Mouse (Mus musculus) cerebral cortex, adult 2 months (tissue): ENCODE data around the gene Trio.

Experiments
- WGBS: fragments of 180-500 bp; shearing (Covaris S2); methylation state at CpG from one replicate; pipeline ENCODE4 v1.1.7; 2018; 5-methylcytosine and 5-hydroxymethylcytosine counted together

Trio gene

GRCm38 (mm10) chr15:27840125-27840524 lies 185.5 kb downstream of the Trio start:
- WGBS = 71% methylated on average over 6 of the region's 6 CpGs

- 38% methylated on average over 6 of the region's 6 CpGs for WGBS
These were observed 194.0 kb downstream of the Trio start for GRCm38 (mm10) chr15:27831646-27832045.

GRCm38 (mm10) chr15:27827871-27828270 lies 197.8 kb downstream of the Trio start:
- 79% methylated on average over 3 of the region's 3 CpGs for WGBS

DNA sequence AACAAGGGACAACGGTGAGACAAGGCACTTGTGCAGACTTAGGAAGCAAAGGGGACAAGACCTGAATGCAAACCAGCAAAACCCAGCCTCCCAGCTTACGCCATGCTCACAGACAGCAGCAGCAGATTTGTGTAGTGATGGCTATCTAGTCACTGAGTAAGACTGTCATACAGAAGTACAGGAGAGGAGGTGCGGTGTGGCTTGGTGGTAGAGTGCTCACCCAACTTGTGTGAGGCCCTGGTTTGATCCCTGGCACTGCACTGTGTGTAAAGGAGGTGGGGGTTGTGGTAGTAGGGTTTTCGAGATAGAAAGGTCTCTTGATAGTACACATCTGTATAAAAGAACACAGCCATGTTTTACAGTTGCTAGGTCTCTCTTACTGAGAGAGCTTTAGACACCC lies 198.8 kb downstream of the Trio start:
- WGBS = 84% methylated on average over 4 of the region's 4 CpGs

- WGBS = 66% methylated on average over 4 of the region's 4 CpGs
These were observed 199.5 kb downstream of the Trio start for GRCm38 (mm10) chr15:27826048-27826637.

DNA sequence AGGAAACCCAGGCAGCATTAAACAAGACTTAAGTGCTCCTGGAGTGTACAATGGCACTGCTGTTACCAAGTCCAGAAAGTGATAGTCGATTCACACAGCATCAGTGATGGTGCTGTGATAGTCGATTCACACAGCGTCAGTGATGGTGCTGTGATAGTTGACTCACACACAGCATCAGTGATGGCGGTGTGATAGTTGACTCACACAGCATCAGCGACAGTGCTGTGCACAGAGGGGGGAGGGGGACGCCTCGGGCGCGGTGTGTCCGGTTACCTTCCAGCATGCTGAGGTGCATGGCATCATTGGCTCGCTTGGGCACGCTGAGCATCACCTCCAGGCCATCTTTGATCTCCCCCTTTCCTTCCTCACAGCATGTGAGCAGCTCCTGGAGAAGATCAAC lies 200.3 kb downstream of the Trio start:
- WGBS = 60% methylated on average over 12 of the region's 12 CpGs

- WGBS = 83% methylated on average over 4 of the region's 4 CpGs
These were observed 202.1 kb downstream of the Trio start for GRCm38 (mm10) chr15:27823581-27823980.

DNA sequence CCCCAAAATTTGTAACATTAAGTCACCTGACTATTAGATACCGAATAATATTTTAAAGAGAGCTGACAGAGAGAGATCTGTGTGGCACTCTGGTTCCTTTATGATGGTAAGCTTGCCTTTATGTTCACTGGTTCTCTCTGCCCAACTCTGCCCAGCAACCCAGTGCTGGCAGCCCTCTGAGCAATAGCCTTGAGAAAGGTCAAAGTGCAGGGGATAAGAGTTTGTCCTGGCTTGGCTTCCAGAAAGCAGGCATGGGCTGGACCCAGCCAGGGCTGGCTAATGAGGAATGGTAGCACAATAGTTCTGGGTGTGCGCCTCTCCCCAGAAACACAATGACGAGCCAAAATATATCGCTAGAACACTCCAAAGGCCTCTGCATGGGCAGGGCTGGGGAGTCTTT lies 203.2 kb downstream of the Trio start:
- 86% methylated on average over 4 of the region's 4 CpGs for WGBS

DNA sequence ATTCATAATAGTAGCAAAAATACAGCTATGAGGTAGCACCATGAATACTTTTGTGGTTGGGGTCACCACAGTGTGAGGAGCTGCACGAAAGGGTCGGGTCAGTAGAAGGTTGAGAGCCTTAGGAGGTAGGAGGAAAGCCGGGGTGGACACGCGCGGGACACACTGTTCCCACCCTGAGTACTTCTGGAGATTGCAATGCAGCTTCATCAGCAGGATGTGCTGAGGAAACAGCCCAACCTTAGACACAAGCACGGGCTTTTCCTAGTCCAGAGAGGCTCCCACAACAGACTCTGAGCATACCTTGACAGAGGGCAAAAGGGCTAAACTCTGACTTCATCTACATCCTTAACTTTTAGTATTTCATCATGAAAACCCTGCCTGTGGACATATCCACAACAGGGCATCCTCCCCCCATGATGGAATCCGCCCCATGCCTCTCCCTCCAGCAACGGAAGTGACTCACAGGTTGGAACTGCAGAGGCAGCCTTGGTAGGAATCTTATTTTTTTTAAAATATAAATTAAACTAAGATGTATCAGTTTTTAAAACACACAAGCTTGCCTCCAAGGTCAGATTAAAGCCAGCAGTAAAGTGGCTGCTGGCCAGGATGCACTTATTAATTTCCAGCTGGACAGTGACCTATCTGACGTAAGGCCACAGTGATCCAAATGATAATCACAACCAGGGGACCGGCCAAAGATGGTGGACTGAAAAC lies 203.8 kb downstream of the Trio start:
- 74% methylated on average over 11 of the region's 11 CpGs for WGBS

GRCm38 (mm10) chr15:27817096-27817495 lies 208.6 kb downstream of the Trio start:
- 40% methylated on average over 10 of the region's 10 CpGs for WGBS

DNA sequence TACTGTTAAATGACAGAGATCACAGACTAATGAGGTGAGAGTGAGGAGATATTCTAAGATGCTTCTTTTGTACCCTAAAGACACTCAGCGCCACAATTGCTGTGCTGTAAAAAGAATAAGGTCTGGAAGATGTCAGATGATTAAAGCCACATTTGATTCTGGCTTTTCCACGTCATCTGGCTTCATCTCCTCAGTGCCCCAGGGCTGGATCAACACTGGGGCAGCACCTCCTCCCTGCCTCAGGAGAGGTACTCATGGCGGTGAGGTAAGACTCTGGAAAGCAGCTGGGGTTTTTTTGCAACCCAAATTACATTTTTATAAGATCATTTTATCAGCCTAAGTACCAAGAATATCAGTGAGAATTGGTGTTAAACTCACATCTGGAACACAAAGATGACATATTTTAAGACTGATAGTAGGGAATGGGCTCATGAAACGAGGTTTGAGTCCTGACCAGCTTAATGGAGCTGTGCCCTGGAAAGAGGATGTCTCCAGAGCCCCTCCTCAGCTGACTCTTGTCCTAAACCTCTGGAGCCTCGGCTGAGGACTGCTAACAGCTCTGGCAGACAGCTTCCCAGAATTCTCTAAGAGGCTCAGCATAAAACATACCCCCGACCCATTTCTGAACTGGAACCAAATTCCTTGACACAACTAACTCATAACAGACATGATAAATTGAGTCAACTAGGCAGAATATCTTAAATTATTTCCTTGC lies 210.8 kb downstream of the Trio start:
- 75% methylated on average over 6 of the region's 6 CpGs for WGBS

DNA sequence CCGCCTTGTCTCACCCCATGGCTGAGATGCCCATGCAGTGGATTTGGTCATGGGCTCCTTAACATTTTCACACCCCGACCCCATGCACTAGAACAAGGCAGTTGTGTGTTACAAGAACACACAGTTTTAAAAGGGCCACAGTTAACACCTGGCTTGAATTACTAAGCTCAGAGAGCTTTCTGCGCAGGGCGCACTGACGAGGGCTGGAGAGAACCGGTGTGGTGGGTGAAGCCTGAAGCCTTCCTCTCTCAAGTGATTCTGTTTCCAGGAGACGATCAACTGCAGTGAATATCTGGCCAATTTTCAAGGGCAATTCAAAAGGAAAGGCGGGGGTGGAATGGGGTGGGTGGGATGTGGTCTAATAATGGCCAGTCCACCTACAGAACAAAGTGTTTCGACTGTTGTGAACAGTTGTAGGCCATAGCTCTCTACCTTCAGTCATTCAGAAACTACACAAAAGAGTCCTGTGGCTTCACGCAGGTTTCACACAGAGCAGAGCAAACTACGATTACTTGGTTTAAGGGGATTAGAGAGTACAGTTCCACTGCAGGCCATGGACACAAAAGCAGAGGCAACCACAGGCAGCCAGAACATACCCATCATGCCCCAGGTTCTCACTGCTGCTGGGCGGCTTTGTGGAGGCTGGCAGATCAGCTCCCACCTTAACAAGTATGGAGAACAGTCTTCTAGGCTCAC lies 214.7 kb downstream of the Trio start:
- 58% methylated on average over 12 of the region's 12 CpGs for WGBS

GRCm38 (mm10) chr15:27810262-27810661 lies 215.4 kb downstream of the Trio start:
- 65% methylated on average over 7 of the region's 7 CpGs for WGBS

DNA sequence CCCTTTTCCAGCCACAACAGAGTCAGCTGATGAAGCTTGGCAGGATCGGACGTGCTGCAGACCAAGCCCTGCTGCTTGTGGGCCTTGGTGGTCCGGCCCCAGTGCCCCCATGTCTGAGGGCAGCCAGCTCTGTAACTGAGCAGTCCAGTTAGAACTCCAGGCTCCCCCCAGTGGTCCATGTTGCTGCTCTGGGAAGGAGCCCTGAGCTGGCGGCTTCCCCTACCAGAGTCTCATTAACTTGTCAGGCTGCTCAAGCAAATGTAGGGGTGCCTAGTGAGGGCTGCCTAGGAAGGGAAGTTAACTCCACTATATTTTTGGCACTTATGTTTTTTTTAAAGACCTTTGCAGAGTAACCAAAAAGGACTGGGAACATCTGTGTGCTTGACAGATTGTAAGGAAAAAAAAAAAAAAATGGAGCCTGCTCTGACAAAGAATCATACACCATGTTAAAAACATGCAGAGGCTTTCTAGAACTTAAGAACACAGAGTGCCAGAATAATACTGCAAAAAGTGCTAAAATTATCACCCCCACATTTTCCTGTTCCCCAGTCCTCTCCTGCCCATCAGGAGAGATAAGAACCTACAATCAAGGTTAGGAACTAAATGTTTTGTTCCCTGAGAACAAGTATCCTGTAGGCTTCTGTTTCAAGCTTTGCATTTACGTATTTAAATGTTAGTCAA lies 216.9 kb downstream of the Trio start:
- 32% methylated on average over 5 of the region's 5 CpGs for WGBS

- WGBS = 56% methylated on average over 10 of the region's 10 CpGs
These were observed 219.4 kb downstream of the Trio start for GRCm38 (mm10) chr15:27806219-27806618.

DNA sequence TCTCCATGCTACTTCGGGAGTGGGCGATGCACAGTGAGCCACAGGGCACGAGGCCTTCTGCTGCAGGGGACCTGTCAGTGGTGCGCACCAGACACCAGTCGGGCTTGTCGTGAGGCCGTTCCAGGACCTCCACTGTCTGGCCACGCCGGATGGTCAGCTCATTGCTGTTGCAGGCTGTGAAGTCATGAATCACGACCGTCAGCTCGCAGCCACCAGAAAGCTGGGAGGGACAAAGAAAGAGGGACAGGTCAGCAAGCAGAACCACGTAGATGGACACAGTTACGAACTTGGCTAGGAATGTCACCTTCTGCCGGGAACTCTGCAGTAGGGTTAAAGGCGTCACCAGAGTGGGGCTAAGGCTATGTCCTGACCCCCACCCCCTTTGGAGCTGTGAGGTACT lies 220.0 kb downstream of the Trio start:
- 93% methylated on average over 16 of the region's 16 CpGs for WGBS

DNA sequence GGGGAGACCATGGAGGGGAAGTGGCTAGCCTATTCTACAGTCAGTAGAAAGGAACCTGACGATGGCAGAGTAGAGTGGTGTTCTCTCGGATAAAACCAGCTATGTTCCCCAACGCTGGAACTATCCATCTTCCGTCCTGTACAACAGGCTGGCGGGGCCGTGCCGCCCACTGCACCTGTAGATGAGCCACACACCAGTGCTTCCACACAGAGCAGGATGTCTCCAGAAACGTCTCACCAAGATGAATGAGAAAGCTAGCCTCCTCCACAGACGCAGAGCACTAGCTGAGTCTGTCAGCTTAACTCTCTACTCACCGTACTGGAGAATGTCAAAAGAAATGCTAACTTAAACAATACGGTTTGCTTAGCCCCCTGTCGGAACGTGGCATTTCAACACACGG lies 221.2 kb downstream of the Trio start:
- WGBS = 62% methylated on average over 14 of the region's 14 CpGs

GRCm38 (mm10) chr15:27803568-27804345 lies 221.9 kb downstream of the Trio start:
- WGBS = 70% methylated on average over 18 of the region's 18 CpGs

- 55% methylated on average over 12 of the region's 12 CpGs for WGBS
These were observed 223.4 kb downstream of the Trio start for GRCm38 (mm10) chr15:27802243-27802642.

GRCm38 (mm10) chr15:27801177-27801576 lies 224.5 kb downstream of the Trio start:
- 63% methylated on average over 4 of the region's 4 CpGs for WGBS
